ENCODE assay signal across 1 mouse cellular context in the genomic region with DNA sequence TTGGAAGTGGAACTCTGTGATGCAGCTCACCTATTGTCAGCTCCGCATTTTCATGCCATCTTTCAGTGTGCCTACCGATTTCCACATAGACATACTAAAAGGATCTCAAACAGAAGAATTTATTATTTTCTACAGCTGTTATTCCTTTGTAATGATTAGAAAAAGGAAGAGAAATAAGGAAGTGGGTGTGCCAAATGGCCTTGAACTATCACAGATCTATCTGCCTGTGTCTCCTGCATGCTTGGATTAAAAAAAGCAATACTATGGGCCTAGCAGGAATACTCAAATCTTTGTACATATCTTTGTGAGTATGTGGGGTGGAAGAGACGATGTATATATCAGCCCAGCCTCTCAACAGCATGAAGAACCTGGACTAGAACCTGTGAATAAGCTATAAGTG.
TF ChIP-seq lines count a peak whose summit lies in the region.

No protein-coding gene starts in this region.

TF ChIP-seq in MEL, 35 proteins besides CTCF, POLR2A, EP300 and RAD21 (continued from another document):
- TF ChIP-seq USF2 (IDR thresholded peaks at IDR 0.05; ENCODE audit: borderline replicate concordance in 1 of 2, insufficient read depth in 1 of 2, low read depth in 1 of 2, low read length in 2 of 2) (no peak), POLR2AphosphoS5 (IDR thresholded peaks at IDR 0.05; ENCODE audit: borderline replicate concordance, low read depth, low read length) (no peak), GABPA (IDR thresholded peaks at IDR 0.05; ENCODE audit: low read depth, low read length) (no peak), HCFC1 (IDR thresholded peaks at IDR 0.05; ENCODE audit: low read depth, low read length) (no peak)
